Mouse (Mus musculus) embryonic facial prominence, embryonic 13.5 days (tissue): ENCODE data around the gene Olfr222. TPM values are rescaled to one million over a fixed set of nuclear protein-coding genes. Genes with fewer than 3 reads are reported as not detected.

Experiments used
- polyA plus RNA-seq: library from polyadenylated mRNA; unstranded; fragments of >200 nt; fragmentation: Nextera tagmentation; extraction: Ambion mirVana; gene quantifications from 2 replicates; pipeline ENCODE4 v1.2.1, GENCODE M21; 2015

Gene Olfr222
- polyA plus RNA-seq, 1 experiment from 2014 or later = not detected

Other genes with a start within 250 kb of the Olfr222 start
- not detected in 2 replicates for gene Prss38, start 200.6 kb downstream of the Olfr222 start, polyA plus RNA-seq
- 14.9 and 15.4 TPM in 2 replicates for gene Jmjd4, start 126.2 kb downstream of the Olfr222 start, polyA plus RNA-seq
- 137 and 140 TPM in 2 replicates for gene Snap47, start 125.0 kb downstream of the Olfr222 start, polyA plus RNA-seq
- gene Zfp867, start 103.8 kb downstream of the Olfr222 start, polyA plus RNA-seq = 10.5 and 11.3 TPM in 2 replicates
- 23.9 and 24.9 TPM in 2 replicates for gene Zkscan17, start 49.5 kb downstream of the Olfr222 start, polyA plus RNA-seq
- gene Nlrp3, start 34.7 kb downstream of the Olfr222 start, polyA plus RNA-seq = 0.22 and 0.39 TPM in 2 replicates
- gene Olfr223, start 17.1 kb upstream of the Olfr222 start, polyA plus RNA-seq = not detected in 2 replicates
- 39.7 and 40.0 TPM in 2 replicates for gene Mprip, start 85.1 kb upstream of the Olfr222 start, polyA plus RNA-seq
- 3.6 and 3.9 TPM in 2 replicates for gene Pld6, start 211.4 kb upstream of the Olfr222 start, polyA plus RNA-seq
- gene Flcn, start 233.8 kb upstream of the Olfr222 start, polyA plus RNA-seq = 34.0 and 37.5 TPM in 2 replicates